Mouse (Mus musculus) right cerebral cortex, postnatal 10 days (tissue): ENCODE measurements around the gene Tram2.

ENCODE experiments used
- DNase-seq, 2 experiments: peaks; one replicate each; pipeline ENCODE4 v3.0.0; 2021; ENCODE audit warnings: low spot score in 2 of 2

Gene Tram2

GRCm38 (mm10) chr1:21068491-21068890 lies 10.5 kb downstream of the Tram2 start:
- no peak for DNase-seq

- peak in 1 of 2 experiments; percentile 29 for DNase-seq
These were observed 11.3 kb downstream of the Tram2 start for GRCm38 (mm10) chr1:21067536-21068221.

GRCm38 (mm10) chr1:21064153-21064552 lies 14.9 kb downstream of the Tram2 start:
- DNase-seq, result no peak

GRCm38 (mm10) chr1:21059385-21060109 lies 19.5 kb downstream of the Tram2 start:
- no peak for DNase-seq

- DNase-seq, result peak; percentile 54 to 62
These were observed 26.0 kb downstream of the Tram2 start for GRCm38 (mm10) chr1:21053009-21053408.

- DNase-seq, result peak; percentile 61 to 70
These were observed 26.4 kb downstream of the Tram2 start for GRCm38 (mm10) chr1:21052608-21053007.

GRCm38 (mm10) chr1:21052132-21052545 lies 26.9 kb downstream of the Tram2 start:
- DNase-seq, result no peak

GRCm38 (mm10) chr1:21049005-21049404 lies 30.0 kb downstream of the Tram2 start:
- DNase-seq, result no peak

GRCm38 (mm10) chr1:21048402-21048801 lies 30.6 kb downstream of the Tram2 start:
- DNase-seq, result no peak

GRCm38 (mm10) chr1:21042461-21042860 lies 36.6 kb downstream of the Tram2 start:
- no peak for DNase-seq

GRCm38 (mm10) chr1:21040610-21041326 lies 38.3 kb downstream of the Tram2 start:
- DNase-seq, result no peak

- DNase-seq, result no peak
These were observed 38.9 kb downstream of the Tram2 start for GRCm38 (mm10) chr1:21040173-21040572.

GRCm38 (mm10) chr1:21039564-21039963 lies 39.5 kb downstream of the Tram2 start:
- DNase-seq, result no peak

- no peak for DNase-seq
These were observed 41.0 kb downstream of the Tram2 start for GRCm38 (mm10) chr1:21037881-21038601.

GRCm38 (mm10) chr1:21035878-21036277 lies 43.2 kb downstream of the Tram2 start:
- no peak for DNase-seq

- no peak for DNase-seq
These were observed 45.3 kb downstream of the Tram2 start for GRCm38 (mm10) chr1:21033792-21034119.

- DNase-seq, result no peak
These were observed 45.8 kb downstream of the Tram2 start for GRCm38 (mm10) chr1:21033065-21033791.

- no peak for DNase-seq
These were observed 47.4 kb downstream of the Tram2 start for GRCm38 (mm10) chr1:21031650-21032049.

- no peak for DNase-seq
These were observed 50.0 kb downstream of the Tram2 start for GRCm38 (mm10) chr1:21029000-21029399.

GRCm38 (mm10) chr1:21026534-21026933 lies 52.5 kb downstream of the Tram2 start:
- DNase-seq, result no peak

- DNase-seq, result no peak
These were observed 53.8 kb downstream of the Tram2 start for GRCm38 (mm10) chr1:21025203-21025602.
